Mouse (Mus musculus) T-helper 2 cell (primary cell): ENCODE data around the gene Fhl2.

Experiments used
- in situ Hi-C: fragments of 300-600 bp; cut with MboI, MseI; formaldehyde crosslinking; loops from one replicate; pipeline ENCODE4 v1.15.1; 2025; ENCODE audit warnings: high pct_unique_total_duplicates

Fhl2 gene

DNA sequence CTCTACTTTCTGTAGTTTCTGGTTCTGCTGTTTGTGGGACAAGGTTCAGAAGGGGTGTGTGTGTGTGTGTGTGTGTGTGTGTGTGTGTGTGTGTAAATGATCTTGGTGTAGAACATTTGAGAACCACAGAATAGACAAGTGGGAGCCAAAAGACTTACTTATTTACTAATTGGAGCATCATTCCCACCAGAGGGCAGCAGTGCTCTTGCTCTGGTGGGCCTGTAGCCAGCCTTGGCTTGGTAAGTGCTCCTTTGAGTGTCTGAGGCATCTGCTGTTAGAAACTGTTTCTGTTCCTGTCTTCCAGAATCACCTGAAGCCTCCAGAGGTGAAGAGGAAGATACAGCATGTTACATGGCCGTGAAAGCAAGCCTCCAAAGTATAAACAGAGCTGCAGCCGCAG is 83.9 kb downstream of the Fhl2 start:
- in situ Hi-C loops: no loop called here

DNA sequence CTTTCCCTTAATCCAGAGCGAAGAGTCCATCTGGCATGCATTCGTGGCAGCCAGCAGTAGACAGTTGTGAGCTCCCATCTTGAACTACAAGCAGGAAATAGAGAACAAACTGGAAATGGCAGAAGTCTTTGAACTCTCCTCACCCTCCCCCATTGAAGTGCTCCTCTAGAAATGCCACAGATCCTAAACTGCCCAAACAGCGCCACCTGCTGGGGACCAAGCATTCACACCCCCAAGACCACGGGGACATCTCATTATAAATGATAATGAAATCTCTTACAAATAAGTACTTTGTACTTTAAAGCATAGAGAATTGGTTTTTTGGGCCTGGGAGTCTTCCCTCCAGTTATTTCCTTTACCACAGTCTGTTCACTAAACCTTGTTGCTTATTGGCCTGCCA is 86.2 kb downstream of the Fhl2 start:
- in situ Hi-C loops: no loop called here

DNA sequence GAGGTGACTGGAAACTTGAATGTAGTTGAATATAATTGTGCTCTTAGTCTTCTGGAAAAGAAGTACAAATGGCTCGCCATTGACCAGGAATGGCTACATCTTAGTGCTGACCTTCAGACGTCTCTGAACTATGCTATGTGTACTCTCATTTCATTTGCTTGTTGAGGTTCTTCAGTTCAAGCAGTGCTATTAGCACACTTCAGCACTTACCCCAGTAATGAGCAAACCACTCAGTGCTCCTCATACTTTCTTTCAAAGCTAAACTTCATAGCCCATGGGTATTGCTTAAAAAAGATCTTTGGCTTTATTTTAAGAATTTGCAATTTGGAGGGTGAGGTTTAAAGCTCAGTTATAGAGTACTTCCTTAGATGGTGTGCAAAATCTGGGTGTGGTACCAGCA is 88.1 kb downstream of the Fhl2 start:
- in situ Hi-C loops: no loop called here

DNA sequence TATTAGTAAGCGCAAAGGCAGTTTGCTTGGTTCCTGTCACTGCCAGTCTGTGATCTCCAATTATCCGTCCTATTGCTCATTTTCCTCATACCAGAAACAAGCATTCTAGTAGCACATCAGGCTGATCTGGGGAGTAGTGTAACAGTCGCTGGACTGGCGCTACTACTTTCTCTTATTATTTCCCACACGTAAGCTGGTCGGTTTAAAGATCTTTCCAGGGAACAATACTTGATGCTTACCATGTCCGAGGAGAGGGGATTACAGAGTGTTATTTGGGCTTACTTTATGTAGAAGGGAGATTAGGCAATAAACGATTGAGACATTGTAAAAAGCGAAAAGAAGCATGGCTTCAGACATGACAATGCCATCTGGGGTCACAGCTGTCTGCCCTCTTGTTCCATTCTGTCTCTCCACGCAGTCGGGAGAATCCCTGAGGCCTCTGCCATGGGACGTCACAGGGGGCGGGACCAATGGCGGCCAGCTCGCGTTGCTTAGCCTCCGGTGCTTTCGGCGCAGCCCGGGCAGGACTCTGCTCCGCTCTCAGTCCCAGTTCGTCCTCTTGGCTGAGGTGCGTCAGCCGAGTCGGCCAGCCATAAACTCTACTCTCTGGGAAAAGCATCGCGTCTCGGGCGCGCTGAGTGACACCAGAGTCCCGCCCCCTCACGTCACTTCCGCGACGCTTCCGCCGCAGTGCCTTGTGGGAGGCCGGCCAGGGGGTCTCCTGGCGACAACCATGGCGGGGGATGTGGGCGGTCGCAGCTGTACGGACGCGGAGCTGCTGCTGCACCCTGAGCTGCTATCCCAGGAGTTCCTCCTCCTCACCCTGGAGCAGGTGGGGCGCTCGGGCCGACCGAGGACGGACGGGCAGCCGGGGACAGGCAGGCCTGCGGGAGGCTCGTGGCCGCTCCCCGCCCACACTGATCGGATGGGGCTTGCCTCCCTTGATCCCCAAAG is 98.5 kb downstream of the Fhl2 start, which contains the start of the genes Tgfbrap1 and AI597479:
Gene Tgfbrap1, minus strand, starts transcription at position 607 of the 954 bp plus-strand sequence.
Gene AI597479, plus strand, starts transcription at position 680 of the 954 bp plus-strand sequence.
- in situ Hi-C loops: no loop called here

DNA sequence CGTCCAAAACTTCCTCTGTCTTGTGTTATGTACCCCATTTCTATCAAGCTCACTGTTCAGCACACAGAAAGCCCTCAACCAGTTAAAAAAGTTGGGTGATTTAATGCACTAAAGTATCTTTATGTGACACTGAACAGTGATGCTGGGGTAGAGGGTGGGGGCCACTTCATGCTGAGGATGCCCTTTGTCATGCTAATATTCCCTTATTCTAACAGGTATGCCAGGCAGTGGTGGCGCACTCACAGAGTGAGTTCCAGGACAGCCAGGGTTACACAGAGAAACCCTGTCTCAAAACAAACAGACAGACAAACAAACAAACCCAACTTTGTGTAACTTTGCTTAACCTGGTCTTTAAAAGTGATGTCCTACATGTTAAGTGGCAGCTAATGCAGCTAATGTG is 102.6 kb downstream of the Fhl2 start:
- in situ Hi-C loops: no loop called here

DNA sequence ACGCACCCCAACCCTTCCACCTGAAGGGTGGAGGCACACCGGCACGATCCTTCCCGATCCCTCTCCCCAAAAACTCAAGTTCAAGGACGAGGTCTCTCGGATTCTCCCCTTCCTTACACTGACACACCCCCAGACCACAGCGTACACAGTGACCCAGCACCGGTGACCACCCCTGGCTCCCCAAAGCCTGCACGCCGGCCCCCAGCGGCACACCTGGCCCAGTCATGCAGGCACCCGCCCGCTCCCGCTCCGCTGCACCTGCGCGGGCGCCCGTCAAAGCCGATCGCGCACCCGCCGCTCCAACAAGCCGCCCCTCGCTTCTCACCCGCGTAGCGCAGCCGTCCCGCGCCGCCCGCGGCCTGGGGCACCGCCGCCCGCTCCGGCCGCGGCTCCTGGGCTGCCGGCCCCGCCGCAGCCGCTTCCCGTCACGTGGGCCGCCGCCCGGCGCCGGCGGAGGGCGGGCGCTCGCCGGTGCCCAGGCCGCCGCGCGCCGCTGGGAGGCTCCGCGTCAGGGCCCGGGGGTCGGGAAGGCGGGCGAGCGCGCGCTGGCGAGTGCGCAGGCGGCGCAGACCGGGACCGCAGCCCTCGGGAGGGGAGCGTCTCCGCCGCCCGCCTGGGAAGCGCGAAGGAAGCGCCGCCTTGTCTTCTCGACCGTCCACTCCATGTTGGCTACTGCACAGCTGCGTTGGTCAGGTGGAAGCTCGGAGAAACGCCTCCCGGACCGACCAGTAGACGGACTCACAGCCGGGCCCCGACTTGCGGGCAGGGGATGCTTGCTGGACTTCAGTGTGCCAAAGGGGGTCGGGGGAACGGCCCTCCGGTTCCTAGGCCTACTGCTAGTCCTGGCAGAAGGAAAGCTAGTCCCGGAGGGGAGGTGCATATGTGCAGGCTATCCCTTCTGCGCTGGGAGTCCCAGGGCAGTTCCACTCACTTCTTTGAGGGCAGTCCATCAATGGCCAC is 104.4 kb downstream of the Fhl2 start:
- in situ Hi-C loops: no loop called here

DNA sequence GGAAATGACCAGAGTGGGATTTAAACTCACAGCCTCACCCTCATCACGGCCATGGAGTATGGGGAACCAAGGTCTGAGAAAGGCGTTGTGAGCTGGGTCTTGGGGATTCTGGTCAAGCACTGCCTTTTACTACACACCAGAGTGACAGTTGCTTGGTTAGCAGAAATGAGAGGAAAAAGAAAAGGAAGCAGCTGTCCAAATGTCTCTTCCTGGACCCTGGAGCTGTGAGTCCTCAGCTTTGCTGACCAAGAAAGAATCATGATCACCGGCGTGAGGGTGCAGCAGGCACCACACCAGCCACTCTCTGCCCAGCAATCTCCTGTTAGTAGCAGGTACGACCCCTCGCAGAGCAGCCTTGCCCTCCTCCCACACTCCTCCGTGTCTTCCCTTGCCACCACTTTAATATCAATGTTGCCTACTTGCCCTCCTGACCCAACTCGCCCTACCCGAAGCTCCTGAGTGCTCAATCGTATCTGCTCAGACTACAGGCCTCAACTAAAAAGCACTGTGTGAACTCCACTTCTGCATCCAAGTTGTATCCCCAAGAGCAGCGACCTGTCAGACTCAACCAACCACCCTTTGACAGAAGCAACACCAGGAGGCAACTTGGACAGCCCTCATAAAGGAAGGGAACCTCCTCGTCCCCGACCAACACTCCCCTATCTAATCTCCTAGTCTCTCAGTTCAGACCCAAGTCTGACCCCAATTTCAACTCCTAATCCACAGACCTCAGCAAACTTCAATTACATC is 105.3 kb downstream of the Fhl2 start:
- in situ Hi-C loops: no loop called here

DNA sequence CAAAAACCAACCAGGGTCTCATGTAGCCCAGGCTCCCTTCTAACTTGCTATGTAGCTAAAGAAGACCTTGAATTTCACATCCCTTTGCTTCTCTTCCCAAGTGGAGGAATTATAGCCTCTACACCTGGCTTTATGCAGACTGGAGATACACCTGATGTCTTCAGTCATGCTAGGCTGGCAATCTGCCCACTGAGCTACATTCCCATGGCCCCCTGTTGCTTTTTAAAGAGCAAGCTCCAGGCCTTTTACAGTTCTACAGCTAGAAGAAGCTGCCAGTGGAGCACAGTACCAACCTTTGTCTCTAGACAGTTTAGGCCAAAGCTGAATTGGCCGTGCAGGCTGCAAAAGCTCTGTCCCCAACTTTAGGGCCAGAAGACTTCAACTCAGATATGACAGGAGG is 106.4 kb downstream of the Fhl2 start:
- in situ Hi-C loops: no loop called here

DNA sequence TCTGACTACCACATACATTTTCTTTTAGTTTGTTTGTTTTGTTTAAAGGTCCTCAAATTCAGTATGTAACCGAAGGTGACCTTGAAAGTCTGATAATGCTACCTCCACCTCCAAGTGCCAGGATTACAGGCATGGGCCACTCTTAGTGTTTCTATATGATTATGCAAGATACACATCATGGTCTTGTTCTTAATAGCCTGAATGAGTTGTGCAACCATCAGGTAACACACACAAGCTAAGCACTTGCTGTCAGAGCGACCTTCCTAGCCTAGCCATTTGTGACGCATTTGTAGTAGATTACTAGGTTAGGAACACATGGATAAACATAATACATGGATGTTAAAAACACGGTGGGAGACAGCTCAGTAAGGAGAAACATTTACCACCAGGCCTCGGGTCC is 113.8 kb downstream of the Fhl2 start:
- in situ Hi-C loops: no loop called here

DNA sequence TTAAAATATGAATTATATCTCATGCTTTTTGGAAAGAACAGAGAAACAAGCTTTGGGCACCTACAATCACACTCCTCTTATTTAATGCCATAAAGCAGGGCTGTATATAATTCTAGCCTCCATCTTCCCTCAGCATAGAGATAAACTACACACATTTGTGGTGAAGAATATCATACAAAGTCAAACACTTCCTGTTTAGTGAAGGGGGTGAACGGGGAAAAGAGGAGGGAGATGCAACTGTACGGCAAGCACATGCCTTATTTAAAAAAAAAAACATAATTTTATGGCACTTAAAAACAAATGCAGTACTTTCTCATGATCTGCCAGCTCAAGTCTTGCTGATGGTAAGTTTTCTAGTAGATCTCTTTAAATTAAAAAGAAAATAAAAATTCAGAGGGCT is 118.7 kb downstream of the Fhl2 start:
- in situ Hi-C loops: no loop called here

DNA sequence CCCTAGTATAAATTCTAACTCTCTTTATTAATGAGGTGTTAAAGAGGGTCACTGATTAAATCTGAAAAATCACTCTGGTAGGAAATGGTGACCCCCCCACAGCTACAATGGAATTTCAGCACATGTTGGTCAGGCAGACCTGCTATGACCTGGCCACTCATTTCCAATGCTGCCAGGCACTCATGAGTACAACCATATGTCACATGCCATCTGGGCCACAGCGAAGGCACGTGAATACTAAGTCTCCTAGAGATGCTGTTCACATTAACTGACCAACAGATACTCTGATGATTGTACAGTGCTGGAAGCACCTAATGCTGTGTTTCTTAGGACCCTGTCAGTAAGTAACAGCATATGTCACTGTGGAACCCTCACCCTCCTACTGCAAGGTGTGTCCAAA is 122.0 kb downstream of the Fhl2 start:
- in situ Hi-C loops: no loop called here
